Mouse (Mus musculus) lung, adult 2 months (tissue): Measurements from ENCODE around the gene Xntrpc.

Experiments used
- CTCF ChIP-seq: fragments of 200-500 bp; IDR thresholded peaks from 2 replicates; pipeline ENCODE4 v1.5.1; 2011; ENCODE audit warnings: mild to moderate bottlenecking, low read length, control low read depth; ENCODE audit not compliant: insufficient read depth
- POLR2A ChIP-seq: fragments of 200-500 bp; IDR thresholded peaks from 2 replicates; pipeline ENCODE4 v1.6.1; 2011; ENCODE audit warnings: low read depth, mild to moderate bottlenecking, control low read depth, low read length, borderline replicate concordance; ENCODE audit errors: extremely low read depth

DNA sequence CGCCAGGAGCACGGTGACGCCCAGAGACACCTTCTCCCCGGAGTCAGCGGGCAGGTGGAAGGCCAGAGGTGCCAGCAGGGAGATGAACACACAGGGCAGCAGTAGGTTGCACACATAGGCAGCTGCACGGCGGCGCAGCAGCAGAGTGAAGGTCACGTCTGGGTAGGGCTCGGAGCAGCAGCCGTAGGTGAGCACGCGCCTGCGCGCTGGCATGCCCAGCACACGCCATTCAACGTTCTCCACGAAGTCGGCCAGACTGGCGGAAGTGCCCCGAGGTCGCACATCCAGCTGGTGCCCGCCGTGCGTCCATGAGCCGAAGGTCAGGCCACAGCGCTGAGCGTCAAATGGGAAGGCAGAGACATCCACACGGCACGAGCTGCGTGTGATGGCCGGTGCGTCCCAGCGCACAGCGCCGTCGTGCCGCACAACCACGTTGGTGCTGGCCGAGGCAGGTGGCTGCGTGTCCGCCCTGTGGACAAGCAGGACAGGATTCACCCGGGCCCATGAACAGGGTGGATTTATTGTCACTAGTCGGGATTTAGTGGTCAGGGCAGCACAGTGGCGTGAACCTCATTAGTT, 47.7 kb downstream of the Xntrpc start:
- TF ChIP-seq CTCF (no peak), POLR2A (no peak)
